Mouse (Mus musculus): ENCODE results near the gene Sipa1l3.
A peak's percentile ranks its signal among the peaks of the same experiment; 100 is the strongest.

The Sipa1l3 gene

GRCm38 (mm10) chr7:29411216-29411816, 107.1 kb downstream of the Sipa1l3 start:
- no peak for DNase-seq (ENCODE audit: low read depth)

- no peak for DNase-seq (ENCODE audit: low read depth)
Measured at GRCm38 (mm10) chr7:29410402-29410801, 108.0 kb downstream of the Sipa1l3 start.

- no peak for DNase-seq (ENCODE audit: low read depth)
Measured at GRCm38 (mm10) chr7:29406855-29407254, 111.6 kb downstream of the Sipa1l3 start.

GRCm38 (mm10) chr7:29404126-29404525, 114.3 kb downstream of the Sipa1l3 start:
- DNase-seq (ENCODE audit: low read depth) = no peak

GRCm38 (mm10) chr7:29402015-29402414, 116.4 kb downstream of the Sipa1l3 start:
- DNase-seq (ENCODE audit: low read depth) = no peak

- DNase-seq (ENCODE audit: low read depth) = no peak
Measured at GRCm38 (mm10) chr7:29400451-29400850, 118.0 kb downstream of the Sipa1l3 start.

- DNase-seq (ENCODE audit: low read depth) = no peak
Measured at GRCm38 (mm10) chr7:29399056-29399455, 119.4 kb downstream of the Sipa1l3 start.

GRCm38 (mm10) chr7:29397486-29397885, 121.0 kb downstream of the Sipa1l3 start:
- DNase-seq (ENCODE audit: low read depth) = peak; percentile 32

GRCm38 (mm10) chr7:29396943-29397340, 121.5 kb downstream of the Sipa1l3 start:
- no peak for DNase-seq (ENCODE audit: low read depth)

GRCm38 (mm10) chr7:29396216-29396942, 122.1 kb downstream of the Sipa1l3 start:
- no peak for DNase-seq (ENCODE audit: low read depth)

GRCm38 (mm10) chr7:29395179-29395578, 123.3 kb downstream of the Sipa1l3 start:
- no peak for DNase-seq (ENCODE audit: low read depth)

GRCm38 (mm10) chr7:29393292-29393691, 125.1 kb downstream of the Sipa1l3 start:
- DNase-seq (ENCODE audit: low read depth) = no peak

- DNase-seq (ENCODE audit: low read depth) = no peak
Measured at GRCm38 (mm10) chr7:29392805-29393204, 125.6 kb downstream of the Sipa1l3 start.

GRCm38 (mm10) chr7:29391761-29392512, 126.5 kb downstream of the Sipa1l3 start:
- peak; percentile 49 for DNase-seq (ENCODE audit: low read depth)

GRCm38 (mm10) chr7:29391112-29391760, 127.2 kb downstream of the Sipa1l3 start:
- DNase-seq (ENCODE audit: low read depth) = no peak

- DNase-seq (ENCODE audit: low read depth) = no peak
Measured at GRCm38 (mm10) chr7:29390234-29390633, 128.2 kb downstream of the Sipa1l3 start.

GRCm38 (mm10) chr7:29387524-29388068, 130.8 kb downstream of the Sipa1l3 start:
- DNase-seq (ENCODE audit: low read depth) = no peak

GRCm38 (mm10) chr7:29386349-29386748, 132.1 kb downstream of the Sipa1l3 start:
- no peak for DNase-seq (ENCODE audit: low read depth)

- no peak for DNase-seq (ENCODE audit: low read depth)
Measured at GRCm38 (mm10) chr7:29385791-29386190, 132.7 kb downstream of the Sipa1l3 start.

- DNase-seq (ENCODE audit: low read depth) = peak; percentile 39
Measured at GRCm38 (mm10) chr7:29383255-29383654, 135.2 kb downstream of the Sipa1l3 start.

- no peak for DNase-seq (ENCODE audit: low read depth)
Measured at GRCm38 (mm10) chr7:29381466-29382040, 136.9 kb downstream of the Sipa1l3 start.

GRCm38 (mm10) chr7:29374054-29374453, 144.4 kb downstream of the Sipa1l3 start:
- no peak for DNase-seq (ENCODE audit: low read depth)

All from fibroblast of lung, adult 2 months (primary cell).